Mouse (Mus musculus) small intestine, adult 2 months (tissue): Measurements from ENCODE around the gene Mtmr6. TPM values are rescaled to one million over a fixed set of nuclear protein-coding genes. Genes with fewer than 3 reads are reported as not detected.

Experiments
- H3K27ac ChIP-seq: fragments of 200-500 bp; 2 replicates; pipeline ENCODE4 v1.5.1; 2012; ENCODE audit warnings: low read depth, low read length, control low read depth, inconsistent platforms; ENCODE audit not compliant: insufficient read depth
- H3K27me3 ChIP-seq: fragments of 200-500 bp; 2 replicates; pipeline ENCODE4 v1.6.1; 2012; ENCODE audit warnings: mild to moderate bottlenecking, moderate library complexity, low read length, inconsistent platforms; ENCODE audit not compliant: control insufficient read depth, insufficient read depth
- H3K36me3 ChIP-seq: fragments of 200-500 bp; 2 replicates; pipeline ENCODE4 v1.6.1; 2012; ENCODE audit warnings: mild to moderate bottlenecking, low read length, control low read depth, inconsistent platforms; ENCODE audit not compliant: control insufficient read depth, insufficient read depth
- H3K4me1 ChIP-seq: fragments of 200-500 bp; 2 replicates; pipeline ENCODE4 v1.6.1; 2012; ENCODE audit warnings: low read length, inconsistent platforms, mixed read lengths; ENCODE audit not compliant: control insufficient read depth, insufficient read depth, insufficient read length
- H3K4me3 ChIP-seq: fragments of 200-500 bp; 2 replicates; pipeline ENCODE4 v1.5.1; 2012; ENCODE audit warnings: low read depth, mild to moderate bottlenecking, control low read depth, inconsistent platforms, low read length, moderate library complexity
- CTCF ChIP-seq: fragments of 200-500 bp; IDR thresholded peaks from 2 replicates; pipeline ENCODE4 v1.5.1; 2012; ENCODE audit warnings: low read depth, mild to moderate bottlenecking, control low read depth, inconsistent platforms, low read length, moderate library complexity, mixed read lengths; ENCODE audit not compliant: insufficient replicate concordance, insufficient read length; ENCODE audit errors: extremely low read depth
- POLR2A ChIP-seq: fragments of 200-500 bp; IDR thresholded peaks from 2 replicates; pipeline ENCODE4 v1.6.1; 2012; ENCODE audit warnings: low read depth, mild to moderate bottlenecking, control low read depth, inconsistent platforms, low read length, moderate library complexity
- WGBS: fragments of 180-500 bp; shearing (Covaris S2); methylation state at CpG from one replicate; pipeline ENCODE4 v1.1.7; 2018; 5-methylcytosine and 5-hydroxymethylcytosine counted together
- polyA plus RNA-seq: library from polyadenylated mRNA; depleted of rRNA; stranded (reverse); fragments of >200 nt; gene quantifications from 2 replicates; pipeline ENCODE4 v1.2.3, GENCODE M21; 2012

Mtmr6 gene
- polyA plus RNA-seq, 1 experiment: 6.6 TPM

- Histone ChIP-seq H3K4me1 (no peaks in the 10 kb centered on the region), H3K27me3 (no peaks in the 10 kb centered on the region), H3K27ac (no peak overlapping the region), H3K36me3 (no peaks in the 10 kb centered on the region), H3K4me3 (no peak overlapping the region)
- 22% methylated on average over 7 of the region's 7 CpGs for WGBS
- TF ChIP-seq CTCF: no peak
- TF ChIP-seq POLR2A: no peak
These were observed 2.7 kb upstream of the Mtmr6 start for GRCm38 (mm10) chr14:60262316-60262715.

GRCm38 (mm10) chr14:60269333-60269732 is 4.3 kb downstream of the Mtmr6 start:
- Histone ChIP-seq H3K4me3 (no peak overlapping the region), H3K4me1 (peaks cover 11% of the 10 kb centered on the region; the same call in 1 of the 2 replicates), H3K27ac (peak overlapping the region; percentile 20; the same call in 1 of the 2 replicates), H3K36me3 (no peaks in the 10 kb centered on the region; the same call in 1 of the 2 replicates), H3K27me3 (no peaks in the 10 kb centered on the region)
- TF ChIP-seq POLR2A (no peak), CTCF (no peak)
- WGBS: 84% methylated on average over 6 of the region's 6 CpGs

- peaks cover 14% of the 10 kb centered on the region; the same call in 1 of the 2 replicates for H3K4me1 ChIP-seq
- WGBS: 66% methylated on average over 6 of the region's 6 CpGs
- H3K27ac ChIP-seq: 0 out of 2 replicates have a peak overlapping the region, but pooled peaks have one; percentile 43
- peaks cover 3% of the 10 kb centered on the region for H3K36me3 ChIP-seq
- H3K4me3 ChIP-seq: no peak overlapping the region
- H3K27me3 ChIP-seq: no peaks in the 10 kb centered on the region
- TF ChIP-seq POLR2A (no peak), CTCF (no peak)
These were observed 8.3 kb downstream of the Mtmr6 start for GRCm38 (mm10) chr14:60273346-60273745.

GRCm38 (mm10) chr14:60275301-60276276 is 10.6 kb downstream of the Mtmr6 start:
- no peak overlapping the region; the same call in 1 of the 2 replicates for H3K27ac ChIP-seq
- 55% methylated on average over 7 of the region's 7 CpGs for WGBS
- H3K4me3 ChIP-seq: no peak overlapping the region
- no peak for TF ChIP-seq CTCF
- TF ChIP-seq POLR2A: no peak
- H3K27me3 ChIP-seq: no peaks in the 10 kb centered on the region
- H3K4me1 ChIP-seq: peaks cover 9% of the 10 kb centered on the region; the same call in 1 of the 2 replicates
- H3K36me3 ChIP-seq: peaks cover 8% of the 10 kb centered on the region

- 40% methylated on average over 7 of the region's 7 CpGs for WGBS
- H3K27me3 ChIP-seq: no peaks in the 10 kb centered on the region
- TF ChIP-seq CTCF (no peak), POLR2A (no peak)
- no peak overlapping the region for H3K4me3 ChIP-seq
- peaks cover 4% of the 10 kb centered on the region; the same call in 1 of the 2 replicates for H3K4me1 ChIP-seq
- H3K36me3 ChIP-seq: peaks cover 38% of the 10 kb centered on the region
- peak overlapping the region; percentile 87 for H3K27ac ChIP-seq
These were observed 21.3 kb downstream of the Mtmr6 start for GRCm38 (mm10) chr14:60286194-60286863.

- no peak for TF ChIP-seq CTCF
- TF ChIP-seq POLR2A: no peak
- H3K27ac ChIP-seq: no peak overlapping the region; the same call in 1 of the 2 replicates
These were observed 25.3 kb downstream of the Mtmr6 start for GRCm38 (mm10) chr14:60290363-60290762.

More at GRCm38 (mm10) chr14:60290363-60290762, 25.3 kb downstream of the Mtmr6 start:
- Histone ChIP-seq H3K4me1 (peaks cover 3% of the 10 kb centered on the region; the same call in 1 of the 2 replicates), H3K27me3 (no peaks in the 10 kb centered on the region), H3K36me3 (peaks cover 41% of the 10 kb centered on the region), H3K4me3 (no peak overlapping the region)
- 80% methylated on average over 4 of the region's 4 CpGs for WGBS
